Mouse (Mus musculus) E14TG2a.4 (cell line): ENCODE data around the gene Scaf1.

Experiments
- H3K27me3 ChIP-seq: 2 replicates; pipeline ENCODE4 v1.6.1; 2014; ENCODE audit warnings: low read length, control low read depth; ENCODE audit not compliant: insufficient read depth
- H3K36me3 ChIP-seq: 2 replicates; pipeline ENCODE4 v1.6.1; 2014; ENCODE audit warnings: low read length, control low read depth; ENCODE audit not compliant: insufficient read depth
- H3K4me1 ChIP-seq: replicated peaks from 2 replicates; pipeline ENCODE4 v1.6.1; 2014; ENCODE audit warnings: low read depth, low read length, control low read depth
- H3K4me3 ChIP-seq: replicated peaks from 2 replicates; pipeline ENCODE4 v1.5.1; 2014; ENCODE audit warnings: mild to moderate bottlenecking, low read length
- H3K9me3 ChIP-seq: 2 replicates; pipeline ENCODE4 v1.6.1; 2014; ENCODE audit warnings: low read length, control low read depth
- CTCF ChIP-seq: conservative IDR thresholded peaks from 2 replicates; pipeline ENCODE4 v1.5.1; 2014; ENCODE audit warnings: low read length
- NANOG ChIP-seq: IDR thresholded peaks from 2 replicates; pipeline ENCODE4 v1.6.1; 2014; ENCODE audit warnings: borderline replicate concordance, low read length, mixed read lengths
- POU5F1 ChIP-seq: IDR thresholded peaks from 2 replicates; pipeline ENCODE4 v1.6.1; 2014; ENCODE audit warnings: low read length, borderline replicate concordance

Gene Scaf1

GRCm38 (mm10) chr7:44986192-44986878 lies 29.8 kb downstream of the Scaf1 start, which contains the start of gene Prmt1:
Gene Prmt1, minus strand, starts transcription at chr7:44986568.
- Histone ChIP-seq H3K36me3 (peaks cover 70% of the 10 kb centered on the region), H3K27me3 (no peaks in the 10 kb centered on the region), H3K4me3 (peak within 1 kb of the TSS; percentile 99), H3K9me3 (no peaks in the 10 kb centered on the region), H3K4me1 (peaks cover 69% of the 10 kb centered on the region)
- TF ChIP-seq CTCF: no peak

GRCm38 (mm10) chr7:44985595-44986191 lies 30.5 kb downstream of the Scaf1 start:
- Histone ChIP-seq H3K4me1 (peaks cover 73% of the 10 kb centered on the region), H3K4me3 (peak overlapping the region; percentile 99), H3K36me3 (peaks cover 70% of the 10 kb centered on the region), H3K27me3 (no peaks in the 10 kb centered on the region), H3K9me3 (no peaks in the 10 kb centered on the region)
- no peak for TF ChIP-seq NANOG
- 0 out of 2 replicates have a peak, but pooled peaks have one; percentile 15 for TF ChIP-seq CTCF

GRCm38 (mm10) chr7:44984833-44985164 lies 31.4 kb downstream of the Scaf1 start:
- Histone ChIP-seq H3K4me3 (peak overlapping the region; percentile 99), H3K9me3 (no peaks in the 10 kb centered on the region), H3K36me3 (peaks cover 70% of the 10 kb centered on the region), H3K4me1 (peaks cover 75% of the 10 kb centered on the region), H3K27me3 (no peaks in the 10 kb centered on the region)
- no peak for TF ChIP-seq POU5F1
- no peak for TF ChIP-seq CTCF
- TF ChIP-seq NANOG: no peak

GRCm38 (mm10) chr7:44983944-44984832 lies 32.0 kb downstream of the Scaf1 start:
- no peaks in the 10 kb centered on the region for H3K27me3 ChIP-seq
- peak overlapping the region; percentile 99 for H3K4me3 ChIP-seq
- H3K4me1 ChIP-seq: peaks cover 75% of the 10 kb centered on the region
- TF ChIP-seq NANOG (no peak), CTCF (no peak)
- H3K9me3 ChIP-seq: no peaks in the 10 kb centered on the region
- H3K36me3 ChIP-seq: peaks cover 70% of the 10 kb centered on the region

- no peak for TF ChIP-seq NANOG
- no peak for TF ChIP-seq POU5F1
- TF ChIP-seq CTCF: peak; percentile 99
- Histone ChIP-seq H3K9me3 (no peaks in the 10 kb centered on the region), H3K27me3 (no peaks in the 10 kb centered on the region), H3K4me3 (peak overlapping the region; percentile 99), H3K4me1 (peaks cover 75% of the 10 kb centered on the region), H3K36me3 (peaks cover 71% of the 10 kb centered on the region)
Measured at GRCm38 (mm10) chr7:44983085-44983484, 33.1 kb downstream of the Scaf1 start.

- Histone ChIP-seq H3K9me3 (no peaks in the 10 kb centered on the region), H3K27me3 (no peaks in the 10 kb centered on the region), H3K36me3 (peaks cover 84% of the 10 kb centered on the region), H3K4me1 (peaks cover 82% of the 10 kb centered on the region), H3K4me3 (peak overlapping the region; percentile 10; the same call in 1 of the 2 replicates)
- TF ChIP-seq POU5F1 (no peak), NANOG (no peak), CTCF (no peak)
Measured at GRCm38 (mm10) chr7:44981539-44981938, 34.6 kb downstream of the Scaf1 start.

GRCm38 (mm10) chr7:44978300-44978699 lies 37.9 kb downstream of the Scaf1 start:
- peaks cover 86% of the 10 kb centered on the region for H3K4me1 ChIP-seq
- no peaks in the 10 kb centered on the region for H3K9me3 ChIP-seq
- TF ChIP-seq NANOG: no peak
- TF ChIP-seq POU5F1: no peak
- TF ChIP-seq CTCF: no peak
- no peak overlapping the region for H3K4me3 ChIP-seq
- H3K27me3 ChIP-seq: no peaks in the 10 kb centered on the region
- peaks cover 80% of the 10 kb centered on the region for H3K36me3 ChIP-seq

GRCm38 (mm10) chr7:44975117-44975419 lies 41.1 kb downstream of the Scaf1 start:
- H3K4me3 ChIP-seq: peak overlapping the region; percentile 3; the same call in 1 of the 2 replicates
- no peak for TF ChIP-seq CTCF
- TF ChIP-seq POU5F1: no peak
- no peak for TF ChIP-seq NANOG
- H3K4me1 ChIP-seq: peaks cover 81% of the 10 kb centered on the region
- H3K36me3 ChIP-seq: peaks cover 67% of the 10 kb centered on the region
- H3K27me3 ChIP-seq: no peaks in the 10 kb centered on the region
- H3K9me3 ChIP-seq: no peaks in the 10 kb centered on the region
